ENCODE assay signal across 19 mouse cellular contexts in the genomic region with DNA sequence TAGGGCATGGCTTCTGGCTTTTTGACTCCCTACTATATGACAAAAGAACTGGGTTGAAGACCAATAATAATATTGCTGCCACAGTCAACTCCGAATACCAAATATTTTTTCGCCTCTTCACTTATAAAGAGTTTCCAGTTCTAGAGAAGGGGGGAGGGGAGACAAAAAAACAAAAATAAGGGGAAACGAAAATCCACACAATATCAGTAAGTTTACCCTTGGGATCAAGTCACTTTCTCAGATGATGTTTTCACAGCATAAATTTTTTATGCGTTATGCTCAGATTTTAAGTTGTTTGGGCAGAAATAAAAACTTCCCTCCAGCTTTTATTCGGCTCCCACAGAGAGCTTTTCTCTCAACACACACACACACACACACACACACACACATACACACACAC.
DNase-seq lines count a peak whose midpoint lies in the region; ATAC-seq and TF ChIP-seq lines count a peak whose summit lies in the region.
"Had no signal": no experiment of that assay in that cellular context is flagged by ENCODE, and none has a peak within 500 bp of the region (broad histone marks: within the 10 kb centered on the region; RNA-seq: fewer than 3 reads in every experiment).

No protein-coding gene starts in this region.

- peak; percentile 47 for DNase-seq in CH12.LX (ENCODE audit: extremely low read depth)
- DNase-seq in splenic B cell, adult 2 months (ENCODE audit: low read depth, low spot score): peak; percentile 21
- no peak for DNase-seq in forebrain, embryonic 10.5 days (ENCODE audit: extremely low spot score, low spot score)
- DNase-seq: adrenal gland, adult 2 months; adrenal gland, adult 8-10 months; adrenal gland, postnatal 10 days; adrenal gland, postnatal 14 days; adrenal gland, postnatal 25 days; adrenal gland, postnatal 36 days; B cell, adult 2 months; cerebellum, adult 11 months; cerebellum, adult 11-12 months; cerebellum, adult 18-20 months; cerebellum, adult 2 months had no signal

- H3K27me3 ChIP-seq in CH12.LX (replicated peaks): no peaks in the 10 kb centered on the region
- H3K27me3 ChIP-seq in splenic B cell, adult 2 months (ENCODE audit: control insufficient read depth, insufficient read depth, low read length, poor library complexity, severe bottlenecking): no peaks in the 10 kb centered on the region
- H3K27me3 ChIP-seq in forebrain, embryonic 10.5 days (ENCODE audit: poor library complexity, severe bottlenecking): no peaks in the 10 kb centered on the region
- no peaks in the 10 kb centered on the region for H3K27me3 ChIP-seq in kidney, embryonic 14.5 days (ENCODE audit: control insufficient read depth, insufficient read depth, low read length)
- H3K27me3 ChIP-seq: Patski had no signal

- peaks cover 25 to 67% of the 10 kb centered on the region in 2 experiments for H3K4me1 ChIP-seq in CH12.LX (ENCODE audit: control insufficient read depth in 1 of 2, insufficient read depth in 2 of 2)
- peaks cover 16% of the 10 kb centered on the region for H3K4me1 ChIP-seq in forebrain, embryonic 10.5 days
- H3K4me1 ChIP-seq in kidney, embryonic 14.5 days (ENCODE audit: control insufficient read depth, insufficient read depth, low read length): peaks cover 9% of the 10 kb centered on the region; the same call in 1 of the 2 replicates

- ATAC-seq in kidney, embryonic 14.5 days (ENCODE audit: low FRiP score, low TSS enrichment): no peak
- ATAC-seq: activated CD4-positive, CD25-positive, alpha-beta regulatory T cell, adult 4 months; CD4-positive, CD25-positive, alpha-beta regulatory T cell, adult 4 months; Patski had no signal

- no peak for TF ChIP-seq CTCF in CH12.LX (conservative IDR thresholded peaks at IDR 0.05 in 1 of 2, IDR thresholded peaks at IDR 0.05 in 1 of 2; ENCODE audit: low read depth in 2 of 2, low read length in 2 of 2)

- TF ChIP-seq RAD21 in CH12.LX (IDR thresholded peaks at IDR 0.05; ENCODE audit: low read depth, low read length): no peak

- peaks cover 2 to 26% of the 10 kb centered on the region in 2 experiments for H3K36me3 ChIP-seq in CH12.LX (replicated peaks in 1 of 2; ENCODE audit: control insufficient read depth in 1 of 2, insufficient read depth in 1 of 2, low read length in 1 of 2)
- no peaks in the 10 kb centered on the region for H3K36me3 ChIP-seq in splenic B cell, adult 2 months (ENCODE audit: control insufficient read depth, insufficient read depth, low read length, poor library complexity, severe bottlenecking)
- no peaks in the 10 kb centered on the region for H3K36me3 ChIP-seq in forebrain, embryonic 10.5 days (replicated peaks)
- H3K36me3 ChIP-seq in kidney, embryonic 14.5 days (ENCODE audit: control insufficient read depth, insufficient read depth, low read length): no peaks in the 10 kb centered on the region

- peak overlapping the region; percentile 4; the same call in 1 of the 2 replicates for H3K9ac ChIP-seq in CH12.LX (ENCODE audit: insufficient read depth, low read depth)
- H3K9ac ChIP-seq in kidney, embryonic 14.5 days (ENCODE audit: low read depth, low read length): no peak overlapping the region

- TF ChIP-seq EP300 in CH12.LX (IDR thresholded peaks at IDR 0.05; ENCODE audit: low read length): peak; percentile 65

- peaks cover 2% of the 10 kb centered on the region for H3K9me3 ChIP-seq in CH12.LX (replicated peaks; ENCODE audit: low read length)
- no peaks in the 10 kb centered on the region for H3K9me3 ChIP-seq in forebrain, embryonic 10.5 days
- H3K9me3 ChIP-seq in kidney, embryonic 14.5 days (ENCODE audit: control insufficient read depth, low read length): no peaks in the 10 kb centered on the region
- H3K9me3 ChIP-seq: G1E had no signal

- in situ Hi-C loops in CH12.LX (cut with MboI; ENCODE audit: low pct_ligation_motif_present, low pct_unique_long_range_greater_than_20kb, low sequenced_read_pairs): no loop called here

- H3K27ac ChIP-seq in CH12.LX (ENCODE audit: insufficient read depth, low read depth): peak overlapping the region; percentile 50
- H3K27ac ChIP-seq in forebrain, embryonic 10.5 days: no peak overlapping the region
- H3K27ac ChIP-seq in kidney, embryonic 14.5 days (ENCODE audit: low read depth, low read length): no peak overlapping the region

- no peak overlapping the region; the same call in 1 of the 2 replicates for H3K4me2 ChIP-seq in CH12.LX (ENCODE audit: insufficient read depth, low read depth, poor library complexity, severe bottlenecking)
- H3K4me2 ChIP-seq in kidney, embryonic 14.5 days (replicated peaks; ENCODE audit: low read depth, low read length): no peak overlapping the region

- no peak for TF ChIP-seq POLR2A in CH12.LX (IDR thresholded peaks at IDR 0.05; ENCODE audit: low read depth, low read length)

- no peak overlapping the region for H3K4me3 ChIP-seq in CH12.LX (replicated peaks in 1 of 3; ENCODE audit: low read depth in 2 of 3, low read length in 2 of 3, poor library complexity in 1 of 3)
- no peak overlapping the region for H3K4me3 ChIP-seq in forebrain, embryonic 10.5 days
- no peak overlapping the region for H3K4me3 ChIP-seq in kidney, embryonic 14.5 days (ENCODE audit: low read length)

- peaks cover 19% of the 10 kb centered on the region for H3K79me2 ChIP-seq in CH12.LX (replicated peaks; ENCODE audit: control insufficient read depth, extremely low read depth, insufficient read depth, poor library complexity, severe bottlenecking)

- WGBS in forebrain, embryonic 10.5 days: 90% methylated on average over 5 of the region's 5 CpGs
- WGBS in kidney, embryonic 14.5 days: 48% methylated on average over 5 of the region's 5 CpGs

- dilution Hi-C loops in CH12.LX (cut with MboI; ENCODE audit: extremely low pct_ligation_motif_present, extremely low pct_unique_long_range_greater_than_20kb, low sequenced_read_pairs): no loop called here

TF ChIP-seq in CH12.LX, 34 proteins besides CTCF, POLR2A, EP300 and RAD21:
- no peak for TF ChIP-seq MXI1 (IDR thresholded peaks at IDR 0.05; ENCODE audit: low read depth, low read length)
- TF ChIP-seq ELF1 (IDR thresholded peaks at IDR 0.05; ENCODE audit: low read depth, low read length): no peak
- no peak for TF ChIP-seq MAX (IDR thresholded peaks at IDR 0.05; ENCODE audit: low read length)
- TF ChIP-seq USF2 (conservative IDR thresholded peaks at IDR 0.05; ENCODE audit: low read depth, low read length): no peak
- TF ChIP-seq GABPA (IDR thresholded peaks at IDR 0.05; ENCODE audit: insufficient replicate concordance, low read depth, low read length): no peak
- TF ChIP-seq PAX5 (IDR thresholded peaks at IDR 0.05; ENCODE audit: low read length): no peak
- no peak for TF ChIP-seq RCOR1 (conservative IDR thresholded peaks at IDR 0.05; ENCODE audit: low read depth, low read length)
- TF ChIP-seq NRF1 (IDR thresholded peaks at IDR 0.05; ENCODE audit: low read depth, low read length): no peak
- TF ChIP-seq ZMIZ1 (IDR thresholded peaks at IDR 0.05; ENCODE audit: low read depth, low read length): no peak
- TF ChIP-seq MYC (IDR thresholded peaks at IDR 0.05; ENCODE audit: low read depth, low read length): no peak
- TF ChIP-seq KAT2A (IDR thresholded peaks at IDR 0.05; ENCODE audit: insufficient replicate concordance, low read length): no peak
- 0 out of 2 replicates have a peak, but pooled peaks have one; percentile 25 for TF ChIP-seq MEF2A (IDR thresholded peaks at IDR 0.05; ENCODE audit: borderline replicate concordance, low read depth, low read length)
- no peak for TF ChIP-seq UBTF (IDR thresholded peaks at IDR 0.05; ENCODE audit: low read depth, low read length)
- no peak for TF ChIP-seq MAFK (IDR thresholded peaks at IDR 0.05; ENCODE audit: insufficient replicate concordance, low read length)
- TF ChIP-seq TBP (conservative IDR thresholded peaks at IDR 0.05; ENCODE audit: low read depth, low read length): 0 out of 2 replicates have a peak, but pooled peaks have one; percentile 31
- TF ChIP-seq E2F4 (IDR thresholded peaks at IDR 0.05; ENCODE audit: insufficient replicate concordance, low read depth, low read length): no peak
- TF ChIP-seq CHD2 (IDR thresholded peaks at IDR 0.05; ENCODE audit: low read length): peak; percentile 55; the same call in 1 of the 2 replicates
- no peak for TF ChIP-seq TCF12 (IDR thresholded peaks at IDR 0.05; ENCODE audit: low read depth, low read length)
- TF ChIP-seq JUND (conservative IDR thresholded peaks at IDR 0.05; ENCODE audit: low read depth, low read length): no peak
- no peak for TF ChIP-seq ZKSCAN1 (IDR thresholded peaks at IDR 0.05; ENCODE audit: borderline replicate concordance, low read depth, low read length)
- TF ChIP-seq ETS1 (conservative IDR thresholded peaks at IDR 0.05; ENCODE audit: low read depth, low read length): 0 out of 2 replicates have a peak, but pooled peaks have one; percentile 20
- peak; percentile 47; the same call in 1 of the 2 replicates for TF ChIP-seq ZNF384 (IDR thresholded peaks at IDR 0.05; ENCODE audit: low read depth, low read length)
- TF ChIP-seq SMC3 (IDR thresholded peaks at IDR 0.05; ENCODE audit: low read depth, low read length): no peak
- no peak for TF ChIP-seq HCFC1 (IDR thresholded peaks at IDR 0.05; ENCODE audit: low read depth, low read length)
- TF ChIP-seq POLR2AphosphoS2 (IDR thresholded peaks at IDR 0.05; ENCODE audit: low read depth, low read length): no peak
- no peak for TF ChIP-seq JUN (IDR thresholded peaks at IDR 0.05; ENCODE audit: insufficient read depth, low read depth, low read length)
- TF ChIP-seq MAZ (IDR thresholded peaks at IDR 0.05; ENCODE audit: low read depth, low read length): no peak
- no peak for TF ChIP-seq USF1 (IDR thresholded peaks at IDR 0.05; ENCODE audit: low read depth, low read length)
- TF ChIP-seq ZC3H11A (IDR thresholded peaks at IDR 0.05; ENCODE audit: low read depth, low read length): no peak
- TF ChIP-seq BHLHE40 (IDR thresholded peaks at IDR 0.05; ENCODE audit: low read depth, low read length): peak; percentile 37; the same call in 1 of the 2 replicates
- TF ChIP-seq IRF4 (IDR thresholded peaks at IDR 0.05; ENCODE audit: low read depth, low read length): peak; percentile 38; the same call in 1 of the 2 replicates
- no peak for TF ChIP-seq SIN3A (IDR thresholded peaks at IDR 0.05; ENCODE audit: low read length)
TF ChIP-seq in CH12.LX: peak in this region for 7.
